Mouse (Mus musculus) heart, embryonic 13.5 days (tissue): ENCODE data around the gene Samd4. TPM values are rescaled to one million over a fixed set of nuclear protein-coding genes. Genes with fewer than 3 reads are reported as not detected.

Source experiments
- ATAC-seq: fragments of 200-750 bp; cut with Nextera tagmentation; 2 replicates; pipeline ENCODE4 v1.8.0; 2017; ENCODE audit warnings: moderate TSS enrichment; ENCODE audit not compliant: insufficient number of reproducible peaks, low FRiP score, low TSS enrichment; ENCODE audit errors: extremely low read depth
- H3K27ac ChIP-seq: fragments of 300-500 bp; sonication (generic); replicated peaks from 2 replicates; pipeline ENCODE4 v1.5.1; 2015; ENCODE audit warnings: moderate library complexity, mild to moderate bottlenecking, inconsistent platforms
- H3K27me3 ChIP-seq: fragments of 300-500 bp; sonication (generic); replicated peaks from 2 replicates; pipeline ENCODE4 v1.6.1; 2015; ENCODE audit warnings: mild to moderate bottlenecking, inconsistent platforms
- H3K36me3 ChIP-seq: fragments of 300-500 bp; sonication (generic); 2 replicates; pipeline ENCODE4 v1.6.1; 2015; ENCODE audit warnings: mild to moderate bottlenecking, inconsistent platforms
- H3K4me1 ChIP-seq: fragments of 300-500 bp; sonication (generic); 2 replicates; pipeline ENCODE4 v1.6.1; 2015; ENCODE audit warnings: inconsistent platforms
- H3K4me2 ChIP-seq: fragments of 300-500 bp; sonication (generic); 2 replicates; pipeline ENCODE4 v1.6.1; 2015; ENCODE audit warnings: inconsistent platforms, mild to moderate bottlenecking, moderate library complexity
- H3K4me3 ChIP-seq: fragments of 300-500 bp; sonication (generic); 2 replicates; pipeline ENCODE4 v1.5.1; 2015; ENCODE audit warnings: moderate library complexity, mild to moderate bottlenecking, inconsistent platforms
- H3K9ac ChIP-seq: fragments of 300-500 bp; sonication (generic); 2 replicates; pipeline ENCODE4 v1.6.1; 2015; ENCODE audit warnings: inconsistent platforms, mild to moderate bottlenecking, moderate library complexity
- H3K9me3 ChIP-seq: fragments of 300-500 bp; sonication (generic); 2 replicates; pipeline ENCODE4 v1.6.1; 2016; ENCODE audit warnings: inconsistent platforms
- WGBS: fragments of 180-500 bp; shearing (Covaris S2); methylation state at CpG from one replicate; pipeline ENCODE4 v1.1.7; 2015; ENCODE audit warnings: mixed read lengths; 5-methylcytosine and 5-hydroxymethylcytosine counted together
- polyA plus RNA-seq: library from polyadenylated mRNA; unstranded; fragments of >200 nt; fragmentation: Nextera tagmentation; extraction: Ambion mirVana; gene quantifications from 2 replicates; pipeline ENCODE4 v1.2.1, GENCODE M21; 2015

Gene Samd4
- 13.4 and 16.3 TPM in 2 replicates for polyA plus RNA-seq

- no peaks in the 10 kb centered on the region for H3K9me3 ChIP-seq
- peak within 1 kb of the TSS; percentile 96 for H3K9ac ChIP-seq
- no peaks in the 10 kb centered on the region; the same call in 1 of the 2 replicates for H3K27me3 ChIP-seq
- peak within 1 kb of the TSS; percentile 70 for H3K4me3 ChIP-seq
- ATAC-seq, result peak; percentile 67
- H3K27ac ChIP-seq, result peak within 1 kb of the TSS; percentile 96
- H3K36me3 ChIP-seq, result peaks cover 7% of the 10 kb centered on the region
- WGBS, result 2% methylated on average over 48 of the region's 54 CpGs
- peaks cover 40% of the 10 kb centered on the region for H3K4me1 ChIP-seq
- peak within 1 kb of the TSS; percentile 95 for H3K4me2 ChIP-seq
These were observed at the start of gene Samd4 for GRCm38 (mm10) chr14:46882431-46883067. Gene Samd4 (plus strand): TSS chr14:46882854.

- 61% methylated on average over 4 of the region's 4 CpGs for WGBS
- peak overlapping the region; percentile 32; the same call in 1 of the 2 replicates for H3K27ac ChIP-seq
These were observed 43.3 kb upstream of the Samd4 start for GRCm38 (mm10) chr14:46839326-46839725.

GRCm38 (mm10) chr14:46845706-46846105 lies 36.9 kb upstream of the Samd4 start:
- Histone ChIP-seq H3K36me3 (peaks cover 59% of the 10 kb centered on the region), H3K4me1 (peaks cover 5% of the 10 kb centered on the region; the same call in 1 of the 2 replicates), H3K9ac (no peak overlapping the region), H3K4me3 (no peak overlapping the region), H3K27me3 (no peaks in the 10 kb centered on the region), H3K4me2 (no peak overlapping the region), H3K9me3 (no peaks in the 10 kb centered on the region), H3K27ac (no peak overlapping the region)
- no peak for ATAC-seq
- 86% methylated on average over 11 of the region's 11 CpGs for WGBS

More at GRCm38 (mm10) chr14:46839326-46839725, 43.3 kb upstream of the Samd4 start:
- H3K4me1 ChIP-seq, result peaks cover 15% of the 10 kb centered on the region
- H3K9me3 ChIP-seq, result no peaks in the 10 kb centered on the region
- ATAC-seq, result no peak
- H3K9ac ChIP-seq, result no peak overlapping the region
- H3K4me3 ChIP-seq, result no peak overlapping the region
- H3K4me2 ChIP-seq, result no peak overlapping the region
- H3K27me3 ChIP-seq, result no peaks in the 10 kb centered on the region
- H3K36me3 ChIP-seq, result peaks cover 29% of the 10 kb centered on the region

- H3K27ac ChIP-seq, result no peak overlapping the region
- no peaks in the 10 kb centered on the region for H3K27me3 ChIP-seq
- no peaks in the 10 kb centered on the region for H3K9me3 ChIP-seq
- no peak overlapping the region for H3K4me3 ChIP-seq
- no peak overlapping the region for H3K4me2 ChIP-seq
- H3K4me1 ChIP-seq, result no peaks in the 10 kb centered on the region
- no peak overlapping the region for H3K9ac ChIP-seq
- ATAC-seq, result no peak
- WGBS, result 80% methylated on average over 4 of the region's 4 CpGs
- peaks cover 42% of the 10 kb centered on the region for H3K36me3 ChIP-seq
These were observed 34.5 kb upstream of the Samd4 start for GRCm38 (mm10) chr14:46848063-46848590.

DNA sequence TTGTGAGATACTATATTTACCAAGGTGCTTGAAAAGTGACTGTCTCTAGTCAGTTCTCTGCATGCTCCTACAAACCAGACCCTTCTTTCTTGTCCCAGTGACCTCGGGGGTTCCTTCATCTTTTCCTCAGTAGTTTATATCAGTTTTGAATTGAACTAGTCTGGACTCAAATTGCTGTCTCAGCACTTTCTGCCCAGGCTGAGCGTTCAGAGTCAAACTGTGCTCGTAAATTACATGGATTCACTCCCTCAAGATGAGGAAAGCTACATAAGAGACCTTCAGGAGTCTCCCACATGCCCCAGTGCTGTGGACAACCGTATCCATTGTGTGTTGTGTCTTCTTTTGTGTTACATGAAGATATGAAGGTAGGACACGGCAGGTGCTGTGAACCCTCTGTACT lies 33.9 kb upstream of the Samd4 start:
- ATAC-seq, result no peak

GRCm38 (mm10) chr14:46849769-46850168 lies 32.9 kb upstream of the Samd4 start:
- no peaks in the 10 kb centered on the region for H3K27me3 ChIP-seq
- no peak overlapping the region for H3K4me3 ChIP-seq
- H3K9me3 ChIP-seq, result no peaks in the 10 kb centered on the region
- WGBS, result 84% methylated on average over 1 of the region's 1 CpGs
- H3K36me3 ChIP-seq, result peaks cover 46% of the 10 kb centered on the region
- no peak for ATAC-seq
- H3K27ac ChIP-seq, result no peak overlapping the region
- no peak overlapping the region for H3K9ac ChIP-seq
- H3K4me2 ChIP-seq, result no peak overlapping the region
- 0 out of 2 replicates have a peak, but pooled peaks cover 4% of the 10 kb centered on the region for H3K4me1 ChIP-seq

More for the DNA sequence above, 33.9 kb upstream of the Samd4 start:
- 78% methylated on average over 5 of the region's 5 CpGs for WGBS
- Histone ChIP-seq H3K4me2 (no peak overlapping the region), H3K36me3 (peaks cover 42% of the 10 kb centered on the region), H3K9ac (no peak overlapping the region), H3K4me1 (0 out of 2 replicates have a peak, but pooled peaks cover 3% of the 10 kb centered on the region), H3K4me3 (no peak overlapping the region), H3K9me3 (no peaks in the 10 kb centered on the region), H3K27ac (no peak overlapping the region), H3K27me3 (no peaks in the 10 kb centered on the region)

DNA sequence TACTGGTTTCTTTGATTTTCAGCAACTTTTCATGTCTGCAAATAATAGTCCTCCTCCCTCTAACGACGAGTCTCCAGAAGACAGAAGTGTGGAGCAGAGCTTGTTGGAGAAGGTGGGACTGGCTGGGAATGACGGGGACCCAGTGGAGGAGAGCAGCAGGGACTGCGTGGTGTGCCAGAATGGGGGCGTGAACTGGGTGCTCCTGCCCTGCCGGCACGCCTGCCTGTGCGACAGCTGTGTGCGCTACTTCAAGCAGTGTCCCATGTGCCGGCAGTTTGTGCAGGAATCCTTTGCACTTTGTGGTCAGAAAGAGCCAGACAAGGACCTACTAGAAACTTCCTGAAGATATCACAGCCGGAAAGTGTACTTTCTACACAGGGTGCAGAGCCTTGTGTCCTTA lies 29.0 kb upstream of the Samd4 start:
- peaks cover 32% of the 10 kb centered on the region for H3K36me3 ChIP-seq
- 0 out of 2 replicates have a peak, but pooled peaks cover 4% of the 10 kb centered on the region for H3K4me1 ChIP-seq
- no peaks in the 10 kb centered on the region for H3K27me3 ChIP-seq
- WGBS, result 69% methylated on average over 11 of the region's 11 CpGs
- H3K4me3 ChIP-seq, result no peak overlapping the region
- ATAC-seq, result no peak
- H3K9ac ChIP-seq, result no peak overlapping the region
- no peak overlapping the region for H3K4me2 ChIP-seq
- H3K27ac ChIP-seq, result no peak overlapping the region
- H3K9me3 ChIP-seq, result 0 out of 2 replicates have a peak, but pooled peaks cover 3% of the 10 kb centered on the region

DNA sequence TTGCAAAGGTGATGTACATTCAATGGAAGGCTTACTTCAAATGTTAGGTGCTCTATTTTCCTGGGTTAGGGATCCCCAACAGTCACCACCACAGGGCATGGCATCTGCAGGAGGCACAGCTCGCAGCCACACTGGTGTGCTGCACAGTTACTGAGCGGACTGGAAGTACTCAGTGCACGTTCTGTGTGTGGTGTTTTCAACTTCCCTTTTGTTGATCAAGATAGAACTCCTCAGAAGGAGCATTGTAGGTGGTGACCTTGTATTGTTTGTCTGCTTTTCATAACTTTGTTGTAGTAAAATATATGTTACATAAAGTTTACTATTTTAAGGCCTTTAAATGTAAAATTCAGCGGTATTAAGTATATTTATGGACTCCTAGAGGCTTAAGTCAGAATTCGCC lies 19.7 kb upstream of the Samd4 start:
- Histone ChIP-seq H3K9ac (no peak overlapping the region), H3K4me1 (no peaks in the 10 kb centered on the region), H3K36me3 (peaks cover 21% of the 10 kb centered on the region), H3K9me3 (0 out of 2 replicates have a peak, but pooled peaks cover 8% of the 10 kb centered on the region), H3K4me2 (no peak overlapping the region), H3K27ac (no peak overlapping the region), H3K4me3 (no peak overlapping the region), H3K27me3 (no peaks in the 10 kb centered on the region)
- WGBS, result 83% methylated on average over 5 of the region's 5 CpGs
- no peak for ATAC-seq

DNA sequence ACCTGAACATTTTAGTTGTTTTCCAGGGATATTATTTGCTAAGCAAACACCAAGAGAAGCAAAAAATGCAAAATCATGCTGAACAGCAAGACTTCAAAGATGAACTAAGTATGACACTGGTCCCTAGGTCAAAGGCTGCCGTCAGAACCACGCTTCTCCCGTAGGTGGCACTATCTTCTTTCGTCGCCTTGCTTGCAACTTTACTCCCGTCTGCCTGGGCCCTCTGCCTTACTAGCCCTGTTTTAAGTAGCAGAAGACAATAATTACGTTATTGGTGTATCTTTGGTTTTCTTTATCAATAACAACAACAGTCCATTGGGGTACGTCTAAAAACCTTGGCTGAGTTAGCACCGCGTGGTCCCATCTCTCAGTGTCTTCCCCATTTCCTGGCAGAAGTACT lies 1.7 kb upstream of the Samd4 start:
- H3K4me3 ChIP-seq, result peak overlapping the region; percentile 70

GRCm38 (mm10) chr14:46881581-46882430 lies 848 bp upstream of the Samd4 start:
- WGBS, result 4% methylated on average over 40 of the region's 40 CpGs
- Histone ChIP-seq H3K4me3 (peak overlapping the region; percentile 70), H3K27me3 (no peaks in the 10 kb centered on the region; the same call in 1 of the 2 replicates), H3K4me1 (peaks cover 33% of the 10 kb centered on the region), H3K9ac (peak overlapping the region; percentile 96), H3K27ac (peak overlapping the region; percentile 96), H3K9me3 (no peaks in the 10 kb centered on the region), H3K4me2 (peak overlapping the region; percentile 95), H3K36me3 (peaks cover under 1% of the 10 kb centered on the region; the same call in 1 of the 2 replicates)
- no peak for ATAC-seq

More for the DNA sequence above, 1.7 kb upstream of the Samd4 start:
- Histone ChIP-seq H3K27me3 (no peaks in the 10 kb centered on the region; the same call in 1 of the 2 replicates), H3K27ac (no peak overlapping the region), H3K9ac (peak overlapping the region; percentile 96), H3K4me1 (peaks cover 26% of the 10 kb centered on the region), H3K9me3 (no peaks in the 10 kb centered on the region), H3K36me3 (no peaks in the 10 kb centered on the region), H3K4me2 (peak overlapping the region; percentile 95)
- no peak for ATAC-seq
- 8% methylated on average over 10 of the region's 10 CpGs for WGBS
